Mouse (Mus musculus) heart, adult 9 months (tissue): ENCODE measurements around the gene Tsc22d3.

ENCODE experiments used
- DNase-seq, 2 experiments: peaks; one replicate each; pipeline ENCODE4 v3.0.0; 2022; ENCODE audit warnings: low spot score in 2 of 2

Tsc22d3 gene

GRCm38 (mm10) chrX:140600410-140601109, at the start of gene Tsc22d3:
Gene Tsc22d3 (minus strand): TSS chrX:140600659.
- peak; percentile 60 to 71 for DNase-seq

GRCm38 (mm10) chrX:140639592-140639991, 39.1 kb upstream of the Tsc22d3 start:
- no peak for DNase-seq

GRCm38 (mm10) chrX:140638028-140638427, 37.6 kb upstream of the Tsc22d3 start:
- no peak for DNase-seq

GRCm38 (mm10) chrX:140624875-140625594, 24.6 kb upstream of the Tsc22d3 start:
- no peak for DNase-seq

- DNase-seq, result no peak
Observed at GRCm38 (mm10) chrX:140609938-140610337, 9.5 kb upstream of the Tsc22d3 start.

GRCm38 (mm10) chrX:140601884-140602283, 1.4 kb upstream of the Tsc22d3 start:
- no peak for DNase-seq

- no peak for DNase-seq
Observed at GRCm38 (mm10) chrX:140601311-140601710, 852 bp upstream of the Tsc22d3 start.

GRCm38 (mm10) chrX:140599561-140600409, 674 bp downstream of the Tsc22d3 start:
- DNase-seq, result no peak

- peak; percentile 55 to 64 for DNase-seq
Observed at GRCm38 (mm10) chrX:140598850-140599560, 1.5 kb downstream of the Tsc22d3 start.

- peak in 1 of 2 experiments; percentile 40 for DNase-seq
Observed at GRCm38 (mm10) chrX:140598194-140598849, 2.1 kb downstream of the Tsc22d3 start.

GRCm38 (mm10) chrX:140591176-140591575, 9.3 kb downstream of the Tsc22d3 start:
- no peak for DNase-seq

GRCm38 (mm10) chrX:140590142-140590541, 10.3 kb downstream of the Tsc22d3 start:
- no peak for DNase-seq

- DNase-seq, result no peak
Observed at GRCm38 (mm10) chrX:140589194-140589751, 11.2 kb downstream of the Tsc22d3 start.

- DNase-seq, result no peak
Observed at GRCm38 (mm10) chrX:140588534-140588933, 11.9 kb downstream of the Tsc22d3 start.

- no peak for DNase-seq
Observed at GRCm38 (mm10) chrX:140580416-140580815, 20.0 kb downstream of the Tsc22d3 start.

- DNase-seq, result peak; percentile 32 to 63
Observed at GRCm38 (mm10) chrX:140575636-140576035, 24.8 kb downstream of the Tsc22d3 start.

GRCm38 (mm10) chrX:140575200-140575599, 25.3 kb downstream of the Tsc22d3 start:
- DNase-seq, result no peak

- DNase-seq, result peak; percentile 29 to 42
Observed at GRCm38 (mm10) chrX:140572702-140573338, 27.6 kb downstream of the Tsc22d3 start.

GRCm38 (mm10) chrX:140569595-140569994, 30.9 kb downstream of the Tsc22d3 start:
- no peak for DNase-seq
